Mouse (Mus musculus): ENCODE measurements around the gene Pbx3.

- TF ChIP-seq CTCF (IDR thresholded peaks at IDR 0.05; ENCODE audit: borderline replicate concordance, extremely low read depth, insufficient read depth, insufficient read length): no peak
- TF ChIP-seq POLR2A (IDR thresholded peaks at IDR 0.05; ENCODE audit: borderline replicate concordance, extremely low read depth, insufficient read depth, insufficient read length, poor library complexity, severe bottlenecking): no peak
Measured at GRCm38 (mm10) chr2:34204797-34205196, 168.1 kb downstream of the Pbx3 start.

Data from brain, embryonic 14.5 days (tissue).